Mouse (Mus musculus) spleen, postnatal 4 days (tissue): ENCODE data around the gene Arhgef38.

Source experiments
- DNase-seq, 2 experiments: peaks; one replicate each; pipeline ENCODE4 v3.0.0; 2022; ENCODE audit warnings: low spot score in 2 of 2

Gene Arhgef38

GRCm38 (mm10) chr3:133234821-133235295, at the start of gene Arhgef38:
TSS of gene Arhgef38 (minus strand) at chr3:133234949.
- no peak for DNase-seq

- peak; percentile 53 to 77 for DNase-seq
These were observed 37.1 kb upstream of the Arhgef38 start for GRCm38 (mm10) chr3:133271887-133272286.

- DNase-seq, result no peak
These were observed 24.1 kb upstream of the Arhgef38 start for GRCm38 (mm10) chr3:133258860-133259259.

- DNase-seq, result no peak
These were observed 21.1 kb upstream of the Arhgef38 start for GRCm38 (mm10) chr3:133255842-133256241.

GRCm38 (mm10) chr3:133244027-133244426, 9.3 kb upstream of the Arhgef38 start:
- DNase-seq, result no peak

GRCm38 (mm10) chr3:133241916-133242315, 7.2 kb upstream of the Arhgef38 start:
- DNase-seq, result no peak

- no peak for DNase-seq
These were observed 756 bp downstream of the Arhgef38 start for GRCm38 (mm10) chr3:133233993-133234392.

- no peak for DNase-seq
These were observed 4.3 kb downstream of the Arhgef38 start for GRCm38 (mm10) chr3:133230427-133230826.

GRCm38 (mm10) chr3:133229594-133229993, 5.2 kb downstream of the Arhgef38 start:
- no peak for DNase-seq

GRCm38 (mm10) chr3:133227258-133228012, 7.3 kb downstream of the Arhgef38 start:
- DNase-seq, result no peak

- no peak for DNase-seq
These were observed 16.2 kb downstream of the Arhgef38 start for GRCm38 (mm10) chr3:133218501-133218900.

GRCm38 (mm10) chr3:133215198-133215819, 19.4 kb downstream of the Arhgef38 start:
- DNase-seq, result no peak

GRCm38 (mm10) chr3:133213434-133214114, 21.2 kb downstream of the Arhgef38 start:
- DNase-seq, result no peak

- DNase-seq, result no peak
These were observed 23.4 kb downstream of the Arhgef38 start for GRCm38 (mm10) chr3:133211324-133211723.

- DNase-seq, result no peak
These were observed 31.0 kb downstream of the Arhgef38 start for GRCm38 (mm10) chr3:133203713-133204112.

- no peak for DNase-seq
These were observed 32.6 kb downstream of the Arhgef38 start for GRCm38 (mm10) chr3:133202171-133202570.

GRCm38 (mm10) chr3:133188930-133189329, 45.8 kb downstream of the Arhgef38 start:
- no peak for DNase-seq

GRCm38 (mm10) chr3:133187524-133187923, 47.2 kb downstream of the Arhgef38 start:
- DNase-seq, result no peak

- no peak for DNase-seq
These were observed 58.6 kb downstream of the Arhgef38 start for GRCm38 (mm10) chr3:133176033-133176750.

- DNase-seq, result no peak
These were observed 62.5 kb downstream of the Arhgef38 start for GRCm38 (mm10) chr3:133172291-133172690.

- DNase-seq, result no peak
These were observed 65.0 kb downstream of the Arhgef38 start for GRCm38 (mm10) chr3:133169737-133170136.

- DNase-seq, result no peak
These were observed 67.2 kb downstream of the Arhgef38 start for GRCm38 (mm10) chr3:133167550-133167949.
